Mouse (Mus musculus) cerebellum, postnatal 10 days (tissue): Measurements from ENCODE around the gene Arg1.

Experiments used
- DNase-seq, 2 experiments: peaks; one replicate each; pipeline ENCODE4 v3.0.0; 2021; ENCODE audit warnings: mixed read lengths in 2 of 2

Arg1 gene

DNA sequence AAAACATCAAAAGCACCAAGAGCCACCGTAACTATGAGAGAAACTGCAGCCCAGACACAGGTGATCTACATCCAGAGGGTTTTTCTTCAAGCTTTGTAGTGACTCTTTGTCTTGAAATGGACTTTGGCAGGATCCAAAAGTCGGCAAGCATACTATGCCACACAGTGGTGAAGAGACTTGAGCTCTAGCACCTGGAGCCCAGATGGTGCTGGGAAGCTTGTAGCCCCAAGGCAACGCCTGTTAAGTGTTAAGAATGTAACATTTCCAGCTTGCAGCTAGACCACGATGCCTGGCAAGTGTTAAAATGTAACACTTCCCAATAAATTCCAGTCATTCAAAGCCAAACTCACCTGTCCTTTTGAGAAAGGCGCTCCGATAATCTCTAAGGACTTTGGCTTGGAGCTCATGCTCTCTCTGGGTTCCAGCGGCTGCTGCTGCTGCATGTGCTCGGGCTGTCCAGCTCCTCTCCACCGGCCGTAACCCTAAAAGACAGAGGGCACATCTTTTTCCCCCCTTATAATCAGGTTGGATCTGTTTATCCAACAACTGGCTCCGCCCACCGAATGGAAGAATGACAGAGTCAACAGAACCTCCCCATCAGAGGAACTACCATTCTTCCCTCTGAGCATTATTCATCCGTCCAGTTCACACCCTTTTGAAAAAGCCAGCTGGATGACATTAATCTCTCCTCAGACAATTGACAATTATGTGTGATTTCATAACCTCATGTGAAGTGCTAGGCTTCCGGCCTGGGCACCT lies at the start of gene Arg1:
Arg1 (minus strand) TSS at position 523 of the 759 bp plus-strand sequence.
- DNase-seq, result no peak

GRCm38 (mm10) chr10:24973845-24974514 lies 46.7 kb upstream of the Arg1 start:
- DNase-seq, result no peak

DNA sequence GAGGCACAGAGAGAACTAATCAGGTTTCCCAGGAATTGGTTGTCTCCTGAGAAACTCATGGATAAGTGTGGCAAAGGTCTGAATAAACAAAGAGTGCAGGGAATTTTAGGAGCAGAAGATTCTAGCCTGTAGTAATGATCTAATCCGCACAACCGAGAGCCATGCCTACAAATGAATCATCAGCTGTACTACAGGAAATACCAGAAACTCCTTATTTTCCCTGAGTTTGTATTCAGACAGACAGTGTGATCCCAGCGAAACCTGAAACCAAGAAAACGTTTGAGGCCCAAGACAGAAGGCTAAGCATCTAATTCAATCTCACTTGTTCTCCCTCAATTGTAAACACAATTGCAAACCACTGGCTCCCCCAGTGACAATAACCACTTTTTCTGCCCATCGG lies 46.1 kb upstream of the Arg1 start:
- no peak for DNase-seq

DNA sequence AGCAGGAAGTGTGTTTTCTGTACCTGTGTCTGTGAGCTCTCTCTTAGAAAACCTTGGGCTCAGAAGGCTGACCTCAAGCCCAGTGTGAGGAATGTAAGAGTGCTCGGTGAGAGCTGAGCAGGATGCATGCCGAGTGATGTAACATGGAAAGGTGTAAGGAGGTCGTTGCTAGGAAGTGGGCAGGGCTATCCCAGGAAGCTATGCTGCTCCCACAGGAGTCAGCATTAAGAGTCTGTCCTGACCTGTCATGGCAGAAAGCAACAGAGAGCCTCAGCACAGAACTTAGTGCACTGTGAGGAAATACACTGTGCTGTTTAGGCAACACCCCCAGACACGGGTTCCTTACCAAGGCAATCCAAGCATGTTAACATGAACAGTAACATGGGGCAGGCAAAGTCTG lies 45.6 kb upstream of the Arg1 start:
- DNase-seq, result no peak

- no peak for DNase-seq
Observed at GRCm38 (mm10) chr10:24965821-24966550, 38.7 kb upstream of the Arg1 start.

GRCm38 (mm10) chr10:24961889-24962288 lies 34.6 kb upstream of the Arg1 start:
- no peak for DNase-seq

DNA sequence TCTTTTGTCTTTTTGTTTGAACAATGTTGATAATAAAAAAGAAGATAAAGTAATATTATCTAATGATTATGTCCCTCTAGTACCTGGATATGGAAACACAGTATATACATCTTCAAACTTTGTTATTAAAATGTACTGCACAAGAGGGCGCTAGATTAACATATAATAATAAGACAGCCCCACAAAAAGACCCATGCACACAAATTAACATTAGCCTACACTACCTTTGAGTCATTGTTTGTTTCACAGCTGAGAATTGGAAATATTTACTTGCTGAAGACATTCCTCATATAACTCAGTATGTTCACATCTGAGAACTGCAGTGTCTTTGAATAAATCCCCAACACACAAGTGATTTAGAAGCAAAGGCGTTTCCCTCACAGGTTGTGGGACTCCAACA lies 33.8 kb upstream of the Arg1 start:
- DNase-seq, result peak in 1 of 2 experiments; percentile 79

GRCm38 (mm10) chr10:24959043-24959916 lies 32.0 kb upstream of the Arg1 start:
- peak; percentile 49 to 59 for DNase-seq

DNA sequence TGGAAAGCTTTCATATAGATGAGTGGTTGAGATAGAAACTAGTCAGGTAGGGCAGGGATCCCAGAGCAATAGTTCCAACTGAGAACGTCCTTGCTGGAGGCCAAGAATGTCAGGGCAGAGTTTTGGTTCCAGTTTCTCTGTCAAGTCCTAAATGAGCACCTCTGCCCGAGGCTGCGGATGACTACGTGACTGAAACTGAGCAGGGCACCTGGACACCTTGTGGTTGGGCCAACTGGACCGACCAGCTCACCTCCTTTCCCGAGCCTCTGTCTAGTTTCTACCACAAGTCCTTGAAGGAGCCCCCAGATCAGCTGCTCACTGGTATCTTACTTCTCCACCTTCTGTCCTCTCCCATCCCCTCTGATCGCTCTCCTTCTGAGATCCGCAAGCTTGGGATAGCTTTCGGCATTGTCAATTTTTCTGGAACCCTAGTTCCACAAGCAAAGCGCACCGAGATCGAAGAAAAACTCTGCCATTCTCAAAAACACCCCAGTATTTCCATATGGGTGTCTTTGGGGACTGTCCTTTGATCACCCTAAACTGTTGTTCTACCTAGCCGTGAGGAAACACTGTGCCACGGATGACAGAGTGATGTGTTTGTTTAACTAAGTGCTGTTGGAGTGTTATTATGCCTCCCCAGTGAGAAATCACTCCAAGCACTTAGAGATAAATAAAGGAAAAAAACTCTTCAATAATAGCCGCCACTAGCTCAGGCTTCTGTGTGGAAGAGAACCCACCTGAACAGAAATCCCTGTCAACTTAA lies 31.2 kb upstream of the Arg1 start:
- no peak for DNase-seq

DNA sequence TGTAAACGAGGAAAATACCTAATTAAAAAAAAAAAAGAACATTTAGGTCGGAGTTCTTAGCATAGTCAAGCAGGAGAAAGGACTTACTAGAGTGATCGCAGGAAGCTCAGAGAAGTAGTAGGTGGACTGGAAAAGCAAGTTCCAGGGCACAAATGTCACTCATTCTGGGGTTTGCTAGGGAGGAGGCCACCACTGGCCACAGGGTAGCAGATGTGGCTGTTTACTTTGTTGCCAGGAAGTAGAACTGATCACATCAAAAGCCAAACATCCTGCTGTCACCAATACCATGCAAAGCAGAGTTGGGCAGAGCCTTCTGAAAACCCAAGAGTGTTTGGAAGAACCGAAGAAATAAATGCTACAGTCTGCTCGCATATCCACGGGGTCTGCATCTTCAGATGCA lies 26.6 kb upstream of the Arg1 start:
- DNase-seq, result no peak

- DNase-seq, result peak; percentile 77 to 79
Observed at GRCm38 (mm10) chr10:24952549-24952948, 25.3 kb upstream of the Arg1 start.

GRCm38 (mm10) chr10:24951575-24951974 lies 24.3 kb upstream of the Arg1 start:
- DNase-seq, result no peak

- no peak for DNase-seq
Observed at GRCm38 (mm10) chr10:24950223-24950622, 22.9 kb upstream of the Arg1 start.

DNA sequence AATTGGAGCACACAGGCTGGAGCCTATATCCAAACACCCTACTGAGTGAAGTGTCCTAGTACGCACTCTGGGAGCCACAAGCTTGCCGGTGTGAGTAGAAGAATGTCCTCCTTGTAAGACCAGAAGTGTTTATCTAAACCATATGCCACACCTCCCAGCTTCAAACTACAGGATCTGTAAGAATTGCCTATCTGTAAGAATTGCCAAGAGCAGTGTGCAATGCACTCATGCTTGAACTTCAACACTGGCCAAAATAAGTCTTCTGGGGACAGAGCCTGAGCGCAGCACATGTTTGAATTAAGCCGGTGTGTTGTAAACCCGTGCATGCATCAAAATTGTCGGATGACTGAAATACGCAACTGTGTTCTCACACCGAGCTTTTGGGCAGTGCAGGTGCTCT lies 21.0 kb upstream of the Arg1 start:
- no peak for DNase-seq

DNA sequence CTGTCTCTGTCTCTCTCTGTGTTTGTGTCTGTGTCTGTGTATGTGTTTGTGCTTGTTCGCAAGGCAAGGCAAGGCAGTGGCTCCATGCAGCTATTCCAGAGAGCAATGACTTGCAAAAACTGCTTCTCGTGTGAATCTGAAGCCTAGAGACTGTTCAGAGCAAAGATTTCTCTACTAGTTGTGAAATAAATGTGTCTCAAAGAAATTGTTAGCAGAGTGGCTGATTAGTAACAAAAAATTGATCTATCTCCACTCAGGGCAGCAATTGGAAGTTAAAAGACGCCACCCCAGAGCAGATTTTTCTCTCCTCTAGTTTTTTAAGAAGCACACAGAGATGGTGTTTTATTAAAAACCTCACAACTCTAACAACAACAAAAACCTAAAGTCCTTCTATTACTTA lies 20.6 kb upstream of the Arg1 start:
- no peak for DNase-seq

DNA sequence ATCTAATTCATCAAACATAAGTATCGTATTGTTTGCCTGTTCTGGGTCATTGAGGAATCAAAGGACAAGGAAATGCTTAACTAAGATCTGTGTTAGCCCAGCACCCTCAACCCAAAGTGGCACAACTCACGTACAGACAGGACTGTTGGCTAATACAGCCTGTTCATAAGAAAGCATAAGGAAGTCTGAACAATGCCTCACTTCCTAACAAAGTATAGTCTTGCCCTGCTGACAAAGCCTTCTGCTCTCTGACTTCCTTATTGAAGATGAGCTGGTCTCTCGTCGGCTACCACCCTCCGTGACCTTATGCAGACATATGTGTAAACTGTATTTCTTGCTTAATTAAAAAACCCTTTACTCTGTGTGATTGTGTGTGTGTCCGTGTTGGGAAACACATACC lies 2.9 kb upstream of the Arg1 start:
- no peak for DNase-seq

DNA sequence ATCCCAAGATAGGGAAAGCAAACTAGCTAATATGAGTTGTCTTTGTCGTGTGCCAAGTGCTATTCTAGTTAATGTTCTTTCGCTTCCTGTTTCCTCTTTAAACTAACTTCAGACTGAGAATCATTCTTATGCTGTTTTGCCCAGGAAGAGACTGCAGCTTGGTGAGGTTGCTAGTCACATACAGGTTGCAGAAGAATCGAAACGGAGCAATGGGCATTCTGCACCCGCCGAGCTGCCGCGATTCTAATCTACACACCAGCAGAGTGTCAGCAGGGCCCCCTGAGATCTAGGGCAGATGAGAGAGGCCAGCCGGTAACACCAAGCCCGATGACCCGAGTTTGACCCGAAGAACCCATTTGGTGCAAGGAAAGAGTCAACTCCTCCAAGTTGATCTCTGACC lies 788 bp upstream of the Arg1 start:
- no peak for DNase-seq

DNA sequence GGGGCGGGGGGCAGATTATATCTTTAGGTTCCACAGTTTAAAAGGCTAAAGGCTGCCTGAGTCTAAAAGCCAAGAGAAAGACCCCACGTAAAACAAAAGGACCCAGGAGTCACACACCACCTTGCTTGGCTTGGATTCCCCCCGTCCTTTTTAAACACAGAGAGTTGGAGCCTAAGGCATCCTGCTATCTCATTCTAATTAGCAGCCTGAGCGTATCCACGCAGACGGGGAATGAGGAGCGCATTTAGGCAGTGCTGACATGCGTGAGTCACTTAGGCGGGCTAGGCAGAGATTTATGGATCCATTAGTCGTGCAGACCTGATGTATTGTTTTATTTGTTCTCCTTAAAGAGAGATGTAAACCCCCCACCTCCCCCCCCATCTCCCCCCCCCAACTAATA lies 904 bp downstream of the Arg1 start:
- no peak for DNase-seq

DNA sequence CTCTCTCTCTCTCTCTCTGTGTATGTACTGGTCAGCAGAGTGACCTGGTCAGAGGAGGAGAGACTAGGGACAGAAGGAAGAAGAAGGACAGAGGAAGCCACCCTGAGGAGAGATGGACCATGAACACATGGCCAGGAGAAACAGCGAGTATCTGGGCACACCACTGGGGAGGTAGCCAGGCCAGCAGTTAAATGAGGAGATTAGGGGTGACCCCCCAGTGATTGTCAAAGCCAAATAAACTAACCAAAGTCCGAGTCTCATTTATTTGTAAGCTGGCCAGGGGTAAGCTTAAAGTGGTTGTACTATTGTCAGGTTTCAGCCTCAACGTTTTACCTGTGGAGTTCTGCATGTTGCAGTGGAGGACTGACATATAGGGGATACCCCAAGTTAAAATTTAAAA lies 3.0 kb downstream of the Arg1 start:
- no peak for DNase-seq

DNA sequence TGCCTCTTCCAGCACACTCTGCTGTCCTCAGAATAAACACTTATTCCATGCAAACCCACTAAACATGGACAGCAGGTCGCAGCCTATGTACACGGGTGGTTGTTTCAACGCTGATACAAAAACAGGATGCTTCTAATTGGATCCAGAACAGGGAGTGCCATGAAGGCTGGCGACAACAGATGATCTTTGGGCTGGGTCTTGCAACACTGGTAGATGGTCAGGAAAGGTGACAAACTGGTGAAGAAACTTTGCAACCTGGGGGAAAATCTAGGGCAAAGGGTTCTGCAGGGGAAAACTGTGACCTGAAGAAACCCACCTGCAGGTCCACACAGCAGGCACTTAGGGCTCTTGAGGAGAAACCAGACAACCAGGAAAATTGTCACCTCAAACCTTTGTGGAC lies 4.3 kb downstream of the Arg1 start:
- DNase-seq, result no peak

- no peak for DNase-seq
Observed at GRCm38 (mm10) chr10:24915486-24915885, 11.8 kb downstream of the Arg1 start.

GRCm38 (mm10) chr10:24912576-24912975 lies 14.7 kb downstream of the Arg1 start:
- DNase-seq, result no peak
